Mouse (Mus musculus) gastrocnemius, postnatal 25 days (tissue): ENCODE data around the gene Gm4847. TPM values are rescaled to one million over a fixed set of nuclear protein-coding genes. Genes with fewer than 3 reads are reported as not detected.

Experiments used
- DNase-seq: peaks from one replicate; pipeline ENCODE4 v3.0.0; 2022
- long read RNA-seq, 2 experiments: library from polyadenylated mRNA; stranded (forward); transcript quantifications; one replicate each; pipeline ENCODE4 v2.0.0; 2021
- microRNA-seq, 2 experiments: library from miRNA; unstranded; fragments of <30 nt; microRNA quantifications; one replicate each; pipeline ENCODE4 v1.2.0; 2021; ENCODE audit warnings: borderline replicate concordance in 2 of 2
- total RNA-seq, 2 experiments: library from RNA; stranded (reverse); gene quantifications; 1 replicate in 1 of 2; 2 replicates in 1 of 2; pipeline ENCODE4 v1.2.3; 2021

Gene Gm4847
- not detected for total RNA-seq
- long read RNA-seq, experiment 1: 0 reads
- long read RNA-seq, experiment 2: 0 reads

DNA sequence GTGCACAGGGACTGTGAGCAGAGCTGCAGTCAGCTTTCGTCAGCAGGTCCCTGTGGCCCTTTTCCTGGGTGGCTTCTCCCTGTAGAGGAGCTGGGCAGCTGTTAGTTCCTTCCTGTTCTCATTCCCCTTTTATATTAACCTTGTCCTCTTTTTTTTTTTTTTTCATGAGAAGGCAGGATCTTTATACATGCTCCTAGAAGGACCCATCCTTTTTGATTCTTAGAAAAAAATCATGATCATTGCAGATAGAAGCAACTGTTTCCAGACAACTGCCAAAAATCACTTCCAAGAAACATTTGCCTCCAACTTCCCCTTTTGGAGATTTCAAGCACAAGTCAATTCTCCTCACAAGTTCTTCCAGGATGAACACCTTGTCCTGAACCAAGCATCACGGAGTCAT lies at the start of gene Gm4847:
Gene Gm4847 (minus strand): TSS at position 101 of the 400 bp plus-strand sequence.
- DNase-seq: no peak

DNA sequence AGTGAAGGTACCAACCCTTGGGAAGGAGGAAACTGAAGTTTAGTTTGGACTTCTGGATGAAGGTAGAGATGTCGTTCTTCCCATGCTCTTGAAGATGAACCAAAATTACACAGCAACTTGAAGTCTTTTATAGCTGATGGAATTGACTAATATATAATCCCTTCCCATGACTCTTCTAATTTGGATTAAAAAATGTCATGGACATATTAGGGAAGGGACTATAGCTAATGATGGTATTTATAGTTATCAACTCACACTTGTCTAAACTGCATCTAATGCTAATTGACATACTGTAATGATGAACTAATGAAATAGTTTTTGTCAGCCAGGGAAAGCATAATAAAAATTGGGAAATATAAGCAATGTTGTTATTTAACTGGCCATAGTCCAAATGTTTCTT lies 34.3 kb upstream of the Gm4847 start, which contains the start of gene Fmo9:
Gene Fmo9 (minus strand): TSS at position 101 of the 400 bp plus-strand sequence.
- DNase-seq: no peak

DNA sequence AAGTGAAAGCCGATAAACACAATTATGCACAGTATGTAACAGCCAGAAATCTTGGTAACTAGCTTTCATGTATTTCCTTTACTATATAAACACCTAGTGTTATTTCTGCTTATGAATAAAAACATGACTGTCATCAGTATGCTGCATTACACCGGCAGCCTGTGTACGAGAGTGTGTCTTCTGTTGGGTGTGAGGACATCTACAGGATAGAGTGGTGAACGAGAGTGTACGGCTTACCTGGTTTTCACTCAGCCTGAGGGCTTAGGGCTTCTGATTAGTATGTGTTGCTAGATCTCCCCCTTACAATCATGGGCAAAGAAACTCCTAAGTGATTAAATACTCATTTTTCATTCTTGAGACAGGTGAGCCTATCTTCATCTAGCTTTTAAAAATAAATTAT lies 21.8 kb upstream of the Gm4847 start:
- DNase-seq: no peak

DNA sequence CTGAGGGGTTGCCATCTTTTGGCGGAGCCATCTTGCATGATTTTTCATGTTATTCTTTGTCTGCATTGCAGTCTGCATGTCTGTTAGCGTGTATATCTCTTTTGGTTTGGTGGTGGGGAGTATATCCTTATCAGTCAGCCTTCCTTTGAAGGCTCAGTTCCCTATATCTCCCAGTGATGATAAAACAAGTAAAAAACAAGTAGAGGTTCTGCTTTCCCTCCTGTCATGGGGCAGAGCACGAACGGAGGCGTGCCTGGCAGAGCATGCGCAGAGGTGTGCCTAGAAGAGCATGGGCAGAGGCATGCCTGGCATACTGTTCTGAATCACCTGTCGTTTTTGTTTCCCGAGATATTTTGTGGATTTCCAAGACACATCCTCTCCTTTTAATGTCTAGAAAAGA lies 13.3 kb upstream of the Gm4847 start:
- no peak for DNase-seq

Small RNAs within 50 kb of the gene (microRNA-seq; reads per million reads assigned to microRNA genes)
- 0 reads per million in 2 experiments for gene Gm22992

Other genes starting within 250 kb of the Gm4847 start
- 1 to 10 TPM; 6.3 to 6.9 TPM for gene Pogk, start 237.8 kb downstream of the Gm4847 start, total RNA-seq
- gene Gm4846, start 150.1 kb downstream of the Gm4847 start, total RNA-seq: not detected
- gene Fmo9, start 34.2 kb upstream of the Gm4847 start, total RNA-seq: not detected